Mouse (Mus musculus): Measurements from ENCODE around the gene Dhx32.

DNA sequence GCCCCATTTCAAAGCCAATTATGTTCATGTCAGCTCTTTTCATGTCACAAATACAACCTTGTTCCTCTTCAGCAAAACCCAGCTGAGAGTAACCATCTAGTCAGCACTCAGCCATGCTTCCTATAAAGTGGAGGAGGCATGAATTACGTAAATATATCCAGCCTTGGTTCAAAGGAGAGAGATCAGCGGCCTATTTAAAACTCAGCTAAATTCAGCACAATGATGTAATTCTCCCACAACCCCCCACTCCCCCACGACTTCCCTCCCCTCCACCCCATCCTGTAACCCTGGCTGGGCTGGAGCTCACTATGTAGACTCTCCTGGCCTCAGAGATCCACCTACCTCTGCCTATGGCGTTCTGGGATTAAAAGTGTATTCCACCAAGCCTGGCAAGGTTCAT is 37.8 kb downstream of the Dhx32 start:
- TF ChIP-seq EP300 (IDR thresholded peaks at IDR 0.05; ENCODE audit: insufficient read depth, low read depth, low read length) = no peak
- TF ChIP-seq CTCF (IDR thresholded peaks at IDR 0.05; ENCODE audit: low read depth, low read length) = no peak
- no peak for TF ChIP-seq POLR2A (IDR thresholded peaks at IDR 0.05; ENCODE audit: insufficient read depth, low read length)
